In genomic region chr2:50875072-50875471, GRCm38 (mm10) we compare ENCODE assay signal across 16 mouse cellular contexts.
"Had no signal": no experiment of that assay in that cellular context is flagged by ENCODE, and none has a peak within 500 bp of the region (broad histone marks: within the 10 kb centered on the region; RNA-seq: fewer than 3 reads in every experiment).

No protein-coding gene starts in this region.

- H3K9ac ChIP-seq: neural tube, embryonic 12.5 days; neural tube, embryonic 13.5 days; neural tube, embryonic 15.5 days; stomach, embryonic 15.5 days had no signal

- H3K27ac ChIP-seq: neural tube, embryonic 12.5 days; neural tube, embryonic 13.5 days; neural tube, embryonic 15.5 days; stomach, embryonic 15.5 days; stomach, postnatal 0 days had no signal

- H3K4me3 ChIP-seq: neural tube, embryonic 12.5 days; neural tube, embryonic 13.5 days; neural tube, embryonic 15.5 days; stomach, embryonic 15.5 days had no signal

- H3K27me3 ChIP-seq: neural tube, embryonic 12.5 days; neural tube, embryonic 13.5 days; neural tube, embryonic 15.5 days; stomach, embryonic 15.5 days had no signal

- H3K4me1 ChIP-seq: neural tube, embryonic 12.5 days; neural tube, embryonic 13.5 days; neural tube, embryonic 15.5 days; stomach, embryonic 15.5 days had no signal

- H3K4me2 ChIP-seq: neural tube, embryonic 12.5 days; neural tube, embryonic 13.5 days; neural tube, embryonic 15.5 days; stomach, embryonic 15.5 days had no signal

- H3K9me3 ChIP-seq: neural tube, embryonic 12.5 days; neural tube, embryonic 13.5 days; neural tube, embryonic 15.5 days; stomach, embryonic 15.5 days had no signal

- H3K36me3 ChIP-seq: neural tube, embryonic 12.5 days; neural tube, embryonic 13.5 days; neural tube, embryonic 15.5 days; stomach, embryonic 15.5 days had no signal

- DNase-seq: retina, postnatal 1 day; right cerebral cortex, adult 18-20 months; right cerebral cortex, postnatal 14 days; right cerebral cortex, postnatal 25 days; right cerebral cortex, postnatal 4 days; spleen, adult 18-20 months; thymus, adult 18-20 months; thymus, adult 2 months; thymus, postnatal 14 days; thymus, postnatal 25 days; thymus, postnatal 36 days had no signal
